Mouse (Mus musculus) frontal cortex, adult 2 months (tissue): ENCODE measurements at regions not wholly inside any gene's neighbourhood (a gene's known extent, or its start where the extent isn't known, plus 50 kb on each side); places are given as distances from the start of the nearest gene placed in this dataset.

ENCODE experiments used
- DNase-seq, 2 experiments: peaks; one replicate each; pipeline ENCODE4 v3.0.0; 2022; ENCODE audit warnings: low spot score in 1 of 2; ENCODE audit errors: extremely low spot score in 1 of 2

- DNase-seq: peak in 1 of 2 experiments; percentile 54
Observed at GRCm38 (mm10) chr2:174532671-174533363, 59.9 kb upstream of the Prelid3b start.

GRCm38 (mm10) chr2:174540717-174541116 is 67.8 kb upstream of the Prelid3b start:
- DNase-seq: no peak

- no peak for DNase-seq
Observed at GRCm38 (mm10) chr2:174547207-174547606, 74.3 kb upstream of the Prelid3b start.

GRCm38 (mm10) chr2:174547701-174548100 is 74.8 kb upstream of the Prelid3b start:
- no peak for DNase-seq

GRCm38 (mm10) chr2:174548776-174549175 is 75.9 kb upstream of the Prelid3b start:
- DNase-seq: no peak

- DNase-seq: no peak
Observed at GRCm38 (mm10) chr2:174555778-174556177, 82.9 kb upstream of the Prelid3b start.

GRCm38 (mm10) chr2:174561828-174562429 is 81.4 kb upstream of the Zfp831 start:
- DNase-seq: peak in 1 of 2 experiments; percentile 52

- DNase-seq: no peak
Observed at GRCm38 (mm10) chr2:174563917-174564316, 79.4 kb upstream of the Zfp831 start.

- DNase-seq: peak in 1 of 2 experiments; percentile 25
Observed at GRCm38 (mm10) chr2:174564817-174565216, 78.5 kb upstream of the Zfp831 start.

- no peak for DNase-seq
Observed at GRCm38 (mm10) chr2:174565891-174566290, 77.4 kb upstream of the Zfp831 start.

GRCm38 (mm10) chr2:174566752-174567151 is 76.6 kb upstream of the Zfp831 start:
- DNase-seq: no peak

- no peak for DNase-seq
Observed at GRCm38 (mm10) chr2:174574804-174575507, 68.4 kb upstream of the Zfp831 start.

- DNase-seq: no peak
Observed at GRCm38 (mm10) chr2:174575546-174575945, 67.8 kb upstream of the Zfp831 start.

GRCm38 (mm10) chr2:174580906-174581703 is 62.2 kb upstream of the Zfp831 start:
- no peak for DNase-seq

GRCm38 (mm10) chr2:174584272-174584671 is 59.1 kb upstream of the Zfp831 start:
- DNase-seq: peak; percentile 68 to 72
